Mouse (Mus musculus) hindbrain, postnatal 0 days (tissue): ENCODE measurements around the gene Agbl5. TPM values are rescaled to one million over a fixed set of nuclear protein-coding genes. Genes with fewer than 3 reads are reported as not detected.

Experiments used
- ATAC-seq: fragments of 200-750 bp; cut with Nextera tagmentation; 2 replicates; pipeline ENCODE4 v1.8.0; 2017; ENCODE audit warnings: mild to moderate bottlenecking, moderate TSS enrichment, moderate library complexity
- DNase-seq: peaks from one replicate; pipeline ENCODE4 v3.0.0-alpha.2; 2015; ENCODE audit warnings: low spot score
- H3K27ac ChIP-seq: fragments of 300-500 bp; sonication (generic); 2 replicates; pipeline ENCODE4 v1.5.1; 2014; ENCODE audit warnings: mild to moderate bottlenecking
- H3K27me3 ChIP-seq: fragments of 300-500 bp; sonication (generic); 2 replicates; pipeline ENCODE4 v1.6.1; 2014; ENCODE audit warnings: low read length, mixed read lengths; ENCODE audit not compliant: insufficient read depth
- H3K36me3 ChIP-seq: fragments of 300-500 bp; sonication (generic); 2 replicates; pipeline ENCODE4 v1.6.1; 2014; ENCODE audit warnings: low read length, mixed read lengths; ENCODE audit not compliant: insufficient read depth
- H3K4me1 ChIP-seq: fragments of 300-500 bp; sonication (generic); 2 replicates; pipeline ENCODE4 v1.6.1; 2014; ENCODE audit warnings: antibody characterized with exemption, low read length, mixed read lengths; ENCODE audit not compliant: insufficient read depth
- H3K4me2 ChIP-seq: fragments of 300-500 bp; sonication (generic); 2 replicates; pipeline ENCODE4 v1.6.1; 2014; ENCODE audit warnings: low read depth, mild to moderate bottlenecking, low read length, moderate library complexity, mixed read lengths
- H3K4me3 ChIP-seq: fragments of 300-500 bp; sonication (generic); 2 replicates; pipeline ENCODE4 v1.5.1; 2014; ENCODE audit warnings: low read length
- H3K9ac ChIP-seq: fragments of 300-500 bp; sonication (generic); replicated peaks from 2 replicates; pipeline ENCODE4 v1.6.1; 2014; ENCODE audit warnings: mild to moderate bottlenecking, low read length, moderate library complexity, mixed read lengths
- H3K9me3 ChIP-seq: fragments of 300-500 bp; sonication (generic); 2 replicates; pipeline ENCODE4 v1.6.1; 2016; ENCODE audit warnings: low read length, mixed read lengths
- CTCF ChIP-seq: IDR thresholded peaks from 2 replicates; pipeline ENCODE4 v1.5.1; 2016; ENCODE audit warnings: antibody characterized with exemption, control low read depth, low read depth
- WGBS: fragments of 180-500 bp; shearing (Covaris S2); extraction: QIAGEN DNeasy Blood & Tissue Kit; methylation state at CpG from one replicate; pipeline ENCODE4 v1.1.7; 2014; 5-methylcytosine and 5-hydroxymethylcytosine counted together
- polyA plus RNA-seq: library from polyadenylated mRNA; unstranded; fragments of >200 nt; fragmentation: Nextera tagmentation; extraction: Ambion mirVana; gene quantifications from 2 replicates; pipeline ENCODE4 v1.2.1, GENCODE M21; 2015
- total RNA-seq: library from RNA; depleted of rRNA; stranded (reverse); fragments of >200 nt; gene quantifications from 2 replicates; pipeline ENCODE4 v1.2.3, GENCODE M21; 2014; rRNA removed

The Agbl5 gene
- 58.7 and 61.8 TPM in 2 replicates for total RNA-seq
- polyA plus RNA-seq, result 14.9 and 18.0 TPM in 2 replicates

GRCm38 (mm10) chr5:30888337-30889087 is at the start of gene Agbl5:
Gene Agbl5, plus strand, starts transcription at chr5:30888694.
- TF ChIP-seq CTCF, result no peak
- WGBS, result under 1% methylated on average over 39 of the region's 42 CpGs
- peak; percentile 93 for ATAC-seq

GRCm38 (mm10) chr5:30839731-30840130 is 48.8 kb upstream of the Agbl5 start:
- ATAC-seq, result no peak
- 78% methylated on average over 2 of the region's 2 CpGs for WGBS
- no peak overlapping the region for H3K4me3 ChIP-seq

More at GRCm38 (mm10) chr5:30888337-30889087, at the start of gene Agbl5:
- peak within 1 kb of the TSS; percentile 93 for H3K4me2 ChIP-seq
- DNase-seq, result peak; percentile 97
- H3K36me3 ChIP-seq, result peaks cover 24% of the 10 kb centered on the region
- peak within 1 kb of the TSS; percentile 97 for H3K27ac ChIP-seq
- H3K9me3 ChIP-seq, result no peaks in the 10 kb centered on the region
- peaks cover 5% of the 10 kb centered on the region; the same call in 1 of the 2 replicates for H3K4me1 ChIP-seq
- peak within 1 kb of the TSS; percentile 80 for H3K4me3 ChIP-seq
- peak within 1 kb of the TSS; percentile 84 for H3K9ac ChIP-seq
- H3K27me3 ChIP-seq, result no peaks in the 10 kb centered on the region

GRCm38 (mm10) chr5:30841896-30842295 is 46.6 kb upstream of the Agbl5 start:
- H3K9ac ChIP-seq, result no peak overlapping the region
- no peak overlapping the region for H3K4me2 ChIP-seq
- ATAC-seq, result no peak
- H3K36me3 ChIP-seq, result no peaks in the 10 kb centered on the region; the same call in 1 of the 2 replicates
- H3K27me3 ChIP-seq, result no peaks in the 10 kb centered on the region
- no peak for TF ChIP-seq CTCF
- DNase-seq, result no peak
- WGBS, result 64% methylated on average over 3 of the region's 3 CpGs
- no peak overlapping the region for H3K4me3 ChIP-seq
- H3K9me3 ChIP-seq, result no peaks in the 10 kb centered on the region
- no peak overlapping the region for H3K27ac ChIP-seq
- no peaks in the 10 kb centered on the region for H3K4me1 ChIP-seq

More at GRCm38 (mm10) chr5:30839731-30840130, 48.8 kb upstream of the Agbl5 start:
- Histone ChIP-seq H3K4me2 (no peak overlapping the region), H3K9me3 (no peaks in the 10 kb centered on the region), H3K9ac (no peak overlapping the region), H3K27ac (no peak overlapping the region), H3K36me3 (no peaks in the 10 kb centered on the region; the same call in none of the 2 replicates), H3K27me3 (no peaks in the 10 kb centered on the region), H3K4me1 (no peaks in the 10 kb centered on the region)
- DNase-seq, result no peak
- TF ChIP-seq CTCF, result no peak

GRCm38 (mm10) chr5:30849891-30850555 is 38.5 kb upstream of the Agbl5 start:
- no peak for TF ChIP-seq CTCF
- ATAC-seq, result no peak
- H3K27me3 ChIP-seq, result no peaks in the 10 kb centered on the region
- no peak overlapping the region for H3K4me2 ChIP-seq
- H3K36me3 ChIP-seq, result no peaks in the 10 kb centered on the region
- no peak overlapping the region for H3K4me3 ChIP-seq
- H3K9me3 ChIP-seq, result no peaks in the 10 kb centered on the region
- no peak overlapping the region for H3K27ac ChIP-seq
- H3K9ac ChIP-seq, result no peak overlapping the region
- 63% methylated on average over 6 of the region's 6 CpGs for WGBS
- H3K4me1 ChIP-seq, result no peaks in the 10 kb centered on the region
- no peak for DNase-seq

- Histone ChIP-seq H3K4me2 (no peak overlapping the region), H3K27ac (no peak overlapping the region), H3K9me3 (no peaks in the 10 kb centered on the region), H3K4me1 (no peaks in the 10 kb centered on the region), H3K36me3 (no peaks in the 10 kb centered on the region), H3K4me3 (no peak overlapping the region), H3K27me3 (no peaks in the 10 kb centered on the region), H3K9ac (no peak overlapping the region)
- ATAC-seq (no peak), DNase-seq (no peak)
- 56% methylated on average over 2 of the region's 2 CpGs for WGBS
- TF ChIP-seq CTCF, result no peak
Measured at GRCm38 (mm10) chr5:30850556-30850925, 38.0 kb upstream of the Agbl5 start.

- no peaks in the 10 kb centered on the region for H3K27me3 ChIP-seq
- no peaks in the 10 kb centered on the region for H3K9me3 ChIP-seq
- no peak overlapping the region for H3K4me3 ChIP-seq
- no peak overlapping the region for H3K27ac ChIP-seq
- H3K36me3 ChIP-seq, result no peaks in the 10 kb centered on the region
- no peak overlapping the region for H3K4me2 ChIP-seq
- DNase-seq, result no peak
- 0 out of 2 replicates have a peak, but pooled peaks have one; percentile 27 for ATAC-seq
- no peaks in the 10 kb centered on the region for H3K4me1 ChIP-seq
- WGBS, result 83% methylated on average over 4 of the region's 4 CpGs
- H3K9ac ChIP-seq, result no peak overlapping the region
- TF ChIP-seq CTCF, result no peak
Measured at GRCm38 (mm10) chr5:30853522-30853921, 35.0 kb upstream of the Agbl5 start.
